Mouse (Mus musculus) erythroblast, embryonic 14.5 days (primary cell): ENCODE measurements around the gene Tbxa2r.

ENCODE experiments used
- GATA1 ChIP-seq: IDR thresholded peaks from 2 replicates; pipeline ENCODE4 v1.6.1; 2012; ENCODE audit warnings: low read length, inconsistent platforms, mixed read lengths
- TAL1 ChIP-seq: IDR thresholded peaks from 3 replicates; pipeline ENCODE4 v1.6.1; 2012; ENCODE audit warnings: low read length, inconsistent platforms, mixed read lengths

DNA sequence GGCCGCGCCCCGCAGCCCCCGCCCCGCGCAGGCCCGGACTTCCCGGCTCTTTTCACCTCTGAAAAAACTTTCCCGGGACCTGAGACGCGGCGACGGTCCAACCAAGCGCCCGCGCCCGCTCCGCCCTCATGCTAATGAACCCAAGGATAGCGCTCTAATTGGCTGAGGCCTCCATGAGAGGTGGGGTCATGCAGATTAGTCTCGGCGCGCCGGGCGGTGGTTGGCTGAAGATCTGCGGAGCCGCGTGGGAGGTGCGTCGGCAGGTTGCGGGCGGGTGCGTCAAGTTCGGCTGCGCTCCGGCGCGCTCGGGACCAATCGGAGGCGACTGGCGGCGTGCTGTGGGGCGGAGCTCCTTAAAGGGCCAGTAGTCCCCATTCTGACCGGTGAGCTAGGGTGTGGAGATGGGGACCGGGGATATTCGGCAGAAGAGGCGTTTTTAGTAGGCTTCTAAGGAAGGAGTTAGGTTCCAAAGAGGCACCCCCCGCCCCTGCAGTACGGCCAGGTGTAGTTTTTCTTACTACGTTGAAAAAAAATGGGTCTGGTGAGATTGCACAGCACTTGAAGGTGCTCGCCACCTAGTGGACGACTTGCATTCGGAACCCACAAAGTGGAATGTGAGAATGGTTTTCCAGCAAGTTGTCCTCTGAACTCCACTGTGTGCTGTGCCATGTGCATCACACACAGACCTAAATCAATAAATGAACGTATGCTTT is 22.0 kb downstream of the Tbxa2r start, which contains the start of gene Hmg20b:
- TF ChIP-seq GATA1: no peak
- no peak for TF ChIP-seq TAL1
